Mouse (Mus musculus): Measurements from ENCODE around the gene Pirb.
"Not testable (repeated sequence)": the region's sequence is repeated elsewhere in the genome, so short reads cannot be mapped to it uniquely, and the experiment has no call there.

The Pirb gene

DNA sequence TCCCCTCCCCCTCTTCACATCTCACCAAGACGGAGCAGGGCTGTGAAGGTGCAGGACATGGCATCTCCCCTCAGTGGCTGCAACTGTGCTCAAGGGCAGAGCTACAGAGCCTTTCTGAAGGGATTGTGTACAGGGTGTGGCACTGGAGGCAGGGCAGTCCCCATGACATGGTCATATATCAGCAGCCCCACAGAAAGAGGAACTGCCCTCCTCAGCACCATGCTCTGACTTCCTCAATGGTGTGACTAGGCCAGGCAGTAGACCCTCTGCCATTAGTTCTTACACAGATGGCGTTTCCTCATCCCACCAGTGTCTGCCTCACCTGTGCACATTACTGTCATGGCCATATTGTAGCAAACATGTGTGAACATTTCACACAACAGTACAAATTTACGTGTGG is at the start of gene Pirb:
Pirb (minus strand) TSS at position 124 of the 400 bp plus-strand sequence.
- not testable (repeated sequence) for DNase-seq (ENCODE audit: low read depth)

DNA sequence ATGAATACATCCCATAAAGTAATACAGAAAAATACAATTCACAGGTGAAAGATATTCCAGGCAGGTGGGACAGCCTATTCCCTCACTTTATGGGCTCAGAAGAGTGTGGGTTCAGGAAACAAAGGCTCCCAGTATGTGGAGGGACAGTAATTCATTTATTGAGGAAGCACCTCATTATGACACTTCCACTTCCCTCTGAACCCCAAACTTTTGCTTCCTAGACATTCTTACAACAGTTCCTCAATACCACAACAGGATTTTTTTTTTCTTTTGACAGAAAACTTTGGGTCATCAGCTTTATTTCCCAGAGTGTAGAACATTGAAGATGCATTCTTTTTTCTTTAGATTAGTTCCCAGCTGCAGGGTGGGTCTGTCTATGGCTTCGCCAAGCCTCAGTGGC is 12.5 kb upstream of the Pirb start:
- not testable (repeated sequence) for DNase-seq (ENCODE audit: low read depth)

DNA sequence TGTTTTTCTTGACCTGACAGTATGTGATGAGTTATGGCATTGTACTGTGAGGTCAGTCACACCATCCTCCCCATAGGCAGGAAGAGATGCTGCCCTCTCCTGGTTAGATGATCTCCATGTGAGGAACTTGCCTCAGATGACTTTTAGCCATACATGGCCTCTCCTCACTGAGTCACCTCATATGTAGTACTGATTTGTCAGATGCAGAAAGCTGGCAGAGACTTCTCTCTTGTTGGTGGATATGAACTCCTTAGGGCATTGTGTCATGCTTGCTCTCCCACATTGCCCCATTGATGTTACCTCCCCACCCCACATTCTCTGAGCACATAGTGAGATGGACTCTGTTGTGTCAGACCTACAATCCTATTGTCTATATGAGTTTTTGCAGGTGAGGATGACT is 5.3 kb upstream of the Pirb start:
- not testable (repeated sequence) for DNase-seq (ENCODE audit: low read depth)

DNA sequence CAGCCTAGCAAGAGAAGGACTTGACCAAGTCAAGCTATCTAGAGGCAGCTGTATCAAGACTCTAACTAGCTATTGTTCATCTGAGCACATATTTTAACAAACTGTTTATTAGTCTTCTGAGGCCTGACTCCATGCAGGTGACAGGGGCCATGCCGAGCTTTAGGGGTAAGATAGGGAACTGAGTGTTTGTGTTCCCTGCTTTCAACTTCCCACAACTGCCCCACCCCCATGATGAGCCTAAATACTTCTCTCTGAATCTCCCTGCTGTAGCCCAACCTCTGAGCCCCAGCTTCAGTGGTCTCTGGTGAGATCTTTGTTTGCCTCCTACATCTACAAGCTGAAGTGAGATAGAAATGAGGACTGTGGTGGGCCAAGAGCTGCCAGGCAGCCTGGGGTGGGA is 4.9 kb downstream of the Pirb start:
- DNase-seq (ENCODE audit: low read depth) = no peak

DNA sequence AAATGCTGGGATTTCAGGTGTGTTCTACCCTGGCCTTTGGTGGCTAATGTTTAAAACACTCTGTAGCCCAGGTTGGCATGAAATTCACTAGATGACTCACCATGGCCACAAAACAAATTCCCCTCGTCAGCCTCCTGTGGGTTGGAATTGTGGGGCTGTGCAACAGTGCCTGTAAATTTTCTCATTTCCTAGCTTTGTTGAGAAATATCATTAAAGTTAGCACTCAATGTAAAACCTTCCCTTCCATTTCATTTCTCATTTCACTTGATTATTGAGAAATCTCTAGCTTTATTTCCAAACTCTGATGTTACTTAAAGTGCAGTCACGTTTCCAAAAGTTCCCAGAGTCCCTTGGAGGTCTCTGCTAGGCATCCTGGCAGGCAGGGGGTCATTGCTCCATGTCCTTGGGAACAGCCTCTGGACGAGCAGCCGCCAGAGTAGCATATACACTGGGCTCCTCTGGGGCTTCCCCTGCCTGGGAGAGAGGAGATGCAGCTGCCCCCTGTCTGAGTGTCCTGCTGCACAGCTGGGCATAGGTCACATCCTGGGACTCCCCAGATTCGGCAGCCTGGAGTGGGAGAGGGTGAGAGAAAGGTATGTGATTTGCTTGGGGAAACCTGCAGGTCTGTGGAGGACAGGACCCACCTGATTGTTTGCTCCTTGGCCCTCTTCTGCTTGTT is 7.8 kb downstream of the Pirb start:
- DNase-seq (ENCODE audit: low read depth) = peak; percentile 41

DNA sequence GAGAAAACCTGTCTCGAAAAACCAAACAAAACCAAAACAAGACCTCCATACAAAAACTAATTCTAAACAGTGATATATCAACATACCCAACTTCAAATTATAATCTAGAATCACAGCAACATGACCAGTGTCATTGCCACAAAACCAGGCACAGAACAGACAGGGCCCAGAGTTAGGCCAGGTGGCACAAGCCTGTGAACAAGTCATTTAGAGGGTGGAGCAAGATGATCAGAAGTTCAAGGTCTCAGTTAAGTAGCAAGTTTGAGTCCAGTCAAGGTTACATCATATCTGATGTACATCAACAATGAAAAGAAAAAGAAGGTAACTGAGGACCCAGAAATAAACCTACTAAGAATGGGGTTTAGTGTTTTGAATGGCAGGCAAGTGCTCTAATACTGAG is 11.2 kb downstream of the Pirb start:
- peak; percentile 61 for DNase-seq (ENCODE audit: low read depth)

DNA sequence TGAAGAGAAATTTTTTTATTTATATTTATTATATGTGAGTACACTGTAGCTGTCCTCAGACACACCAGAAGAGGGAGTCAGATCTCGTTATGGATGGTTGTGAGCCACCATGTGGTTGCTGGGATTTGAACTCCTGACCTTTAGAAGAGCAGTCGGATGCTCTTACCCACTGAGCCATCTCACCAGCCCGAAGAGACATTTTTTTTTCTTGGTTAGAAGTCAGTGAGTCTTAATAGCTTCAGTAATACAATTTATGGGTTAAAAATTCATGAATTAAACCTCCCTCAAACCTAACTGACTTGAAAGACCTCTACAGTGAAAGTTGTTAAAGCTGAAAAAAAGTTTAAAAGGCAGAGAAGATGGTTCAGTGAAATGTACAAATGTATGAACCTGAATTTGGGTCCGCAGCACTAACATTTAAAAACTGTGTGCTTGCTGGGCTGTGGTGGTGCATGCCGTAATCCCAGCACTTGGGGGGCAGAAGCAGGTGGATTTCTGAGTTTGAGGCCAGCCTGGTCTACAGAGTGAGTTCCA is 11.7 kb downstream of the Pirb start:
- peak; percentile 55 for DNase-seq (ENCODE audit: low read depth)

DNA sequence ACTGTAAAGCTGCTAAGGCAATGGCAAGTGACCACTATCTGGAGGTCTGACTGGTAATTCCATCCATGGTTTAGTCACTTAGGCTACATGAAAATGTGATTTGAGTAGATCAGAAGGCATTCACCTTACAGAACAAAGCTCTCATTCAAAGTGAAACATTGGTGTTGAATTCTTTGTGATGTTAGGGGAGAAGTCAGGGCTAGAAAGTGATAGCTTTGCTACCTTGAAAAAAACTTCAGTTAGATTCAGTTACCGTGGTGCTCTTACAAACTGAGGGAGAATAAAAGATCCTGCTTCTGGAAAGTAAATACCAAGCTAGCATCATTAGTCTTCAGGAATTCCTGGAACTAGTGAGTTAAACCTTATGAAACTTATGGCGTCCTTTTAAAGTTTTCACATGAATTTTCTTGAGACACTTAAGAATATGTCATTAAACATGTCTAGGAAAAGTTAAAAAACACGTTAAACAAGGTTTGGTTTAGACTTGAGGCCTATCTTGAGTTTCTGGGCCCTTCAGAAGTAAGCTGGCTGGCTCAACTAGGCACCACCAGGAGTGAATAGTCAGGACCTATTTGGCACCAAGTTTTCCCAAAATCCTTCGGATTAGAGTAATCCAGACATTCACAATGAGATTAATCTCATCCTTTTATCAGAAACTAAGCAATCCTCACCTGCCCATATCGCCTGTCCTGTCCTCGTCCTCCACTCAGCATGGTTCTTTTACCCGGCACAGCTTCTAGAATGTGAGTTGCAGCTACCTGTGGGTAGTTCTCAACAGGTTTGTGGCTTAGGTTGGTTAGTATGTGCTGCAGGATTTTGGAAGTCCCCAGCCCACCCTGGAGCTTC is 12.4 kb downstream of the Pirb start:
- peak; percentile 58 for DNase-seq (ENCODE audit: low read depth)

DNA sequence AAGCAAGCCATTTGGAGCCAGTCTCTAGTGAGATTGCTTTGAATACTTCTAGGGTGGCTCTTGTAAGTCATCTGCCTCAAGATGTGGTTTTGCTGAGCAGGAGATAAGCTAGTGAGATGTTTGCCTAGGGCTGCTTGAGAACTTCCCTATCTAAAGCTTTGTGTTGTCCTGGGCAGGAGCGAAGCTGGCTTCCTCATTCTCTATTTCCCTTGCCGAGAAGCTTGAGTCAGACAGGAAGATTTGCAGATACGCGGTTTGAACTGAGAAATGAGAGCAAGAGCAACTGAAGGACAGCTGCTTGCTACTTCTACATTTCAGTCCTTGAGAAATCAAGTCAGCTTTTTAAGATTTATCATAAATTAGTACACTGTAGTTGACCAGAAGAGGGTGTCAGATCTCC is 13.2 kb downstream of the Pirb start:
- DNase-seq (ENCODE audit: low read depth) = peak; percentile 97

DNA sequence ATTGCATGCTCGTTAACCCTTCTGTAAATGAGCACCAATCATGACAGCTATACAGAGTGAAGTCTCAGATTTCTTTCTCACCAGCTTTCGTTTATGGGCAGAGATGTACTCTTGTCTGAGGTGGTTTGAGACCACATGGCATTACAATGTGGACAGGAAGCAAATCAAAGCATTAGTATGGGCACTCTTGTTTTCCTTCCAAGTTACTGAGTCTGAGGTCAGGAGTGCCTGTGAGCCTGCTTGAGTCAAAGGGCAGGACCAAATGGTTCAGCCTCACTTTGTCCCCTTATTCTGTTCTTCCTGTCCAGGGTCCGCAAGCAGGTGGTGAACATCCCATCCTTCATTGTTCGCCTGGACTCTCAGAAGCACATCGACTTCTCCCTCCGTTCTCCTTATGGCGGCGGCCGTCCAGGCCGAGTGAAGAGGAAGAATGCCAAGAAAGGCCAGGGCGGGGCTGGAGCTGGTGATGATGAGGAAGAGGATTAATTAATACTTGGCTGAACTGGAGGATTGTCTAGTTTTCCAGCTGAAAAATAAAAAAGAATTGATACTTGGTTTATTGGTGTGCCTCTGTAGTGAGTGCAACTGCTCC is 13.8 kb downstream of the Pirb start:
- DNase-seq (ENCODE audit: low read depth) = peak; percentile 47

DNA sequence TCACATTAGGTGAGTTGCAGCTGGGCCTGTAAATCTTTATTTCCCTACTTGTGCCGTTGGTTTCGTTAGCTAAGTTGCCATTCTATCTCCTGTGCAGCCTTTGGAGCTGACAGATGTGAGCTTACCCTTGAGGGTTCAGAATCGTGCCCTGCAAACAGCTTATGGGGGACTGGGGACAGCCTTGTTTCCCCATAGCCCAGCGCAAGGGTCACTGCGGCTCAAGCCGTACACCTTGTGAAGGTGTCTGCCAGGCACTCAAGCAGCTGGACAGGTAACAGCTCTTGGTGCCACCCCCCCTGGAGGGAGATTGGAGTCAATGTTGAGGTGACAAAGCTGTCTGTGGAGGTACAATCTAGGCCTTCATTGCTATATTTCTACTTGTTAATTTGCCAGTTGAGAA is 14.3 kb downstream of the Pirb start:
- DNase-seq (ENCODE audit: low read depth) = no peak

DNA sequence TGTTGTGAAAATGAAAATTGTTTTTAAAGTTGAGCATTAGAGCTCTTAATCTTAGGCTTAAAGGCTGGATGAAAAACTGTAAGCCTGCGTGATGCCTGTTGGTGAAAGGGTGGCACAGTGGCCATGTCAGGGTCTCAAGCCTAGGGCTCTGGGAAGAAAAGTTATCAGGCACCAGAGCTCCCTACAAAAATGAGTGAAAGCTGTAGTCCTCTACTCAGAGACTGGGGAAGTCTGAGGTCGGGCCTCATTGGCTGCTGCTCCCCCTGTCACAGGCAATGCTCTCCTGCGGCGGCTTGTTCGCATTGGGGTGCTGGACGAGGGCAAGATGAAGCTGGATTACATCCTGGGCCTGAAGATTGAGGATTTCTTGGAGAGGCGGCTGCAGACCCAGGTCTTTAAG is 14.7 kb downstream of the Pirb start:
- DNase-seq (ENCODE audit: low read depth) = peak; percentile 36

DNA sequence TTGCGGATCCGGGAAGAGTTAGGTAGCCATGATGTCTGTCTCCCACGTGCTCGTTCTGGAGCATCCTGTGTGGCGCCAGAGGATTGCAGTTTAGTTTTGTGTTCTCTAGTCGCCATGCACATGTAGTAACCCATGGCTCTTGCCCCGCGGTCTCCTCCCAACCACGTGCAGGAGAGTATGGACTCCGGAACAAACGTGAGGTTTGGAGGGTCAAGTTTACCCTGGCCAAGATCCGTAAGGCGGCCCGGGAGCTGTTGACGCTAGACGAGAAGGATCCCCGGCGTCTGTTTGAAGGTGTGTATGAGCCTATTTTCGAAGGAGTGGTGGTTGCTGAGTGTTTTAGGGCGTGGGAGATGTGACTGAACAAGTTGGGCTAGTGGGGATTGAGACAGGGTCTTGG is 15.7 kb downstream of the Pirb start:
- DNase-seq (ENCODE audit: low read depth) = no peak

DNA sequence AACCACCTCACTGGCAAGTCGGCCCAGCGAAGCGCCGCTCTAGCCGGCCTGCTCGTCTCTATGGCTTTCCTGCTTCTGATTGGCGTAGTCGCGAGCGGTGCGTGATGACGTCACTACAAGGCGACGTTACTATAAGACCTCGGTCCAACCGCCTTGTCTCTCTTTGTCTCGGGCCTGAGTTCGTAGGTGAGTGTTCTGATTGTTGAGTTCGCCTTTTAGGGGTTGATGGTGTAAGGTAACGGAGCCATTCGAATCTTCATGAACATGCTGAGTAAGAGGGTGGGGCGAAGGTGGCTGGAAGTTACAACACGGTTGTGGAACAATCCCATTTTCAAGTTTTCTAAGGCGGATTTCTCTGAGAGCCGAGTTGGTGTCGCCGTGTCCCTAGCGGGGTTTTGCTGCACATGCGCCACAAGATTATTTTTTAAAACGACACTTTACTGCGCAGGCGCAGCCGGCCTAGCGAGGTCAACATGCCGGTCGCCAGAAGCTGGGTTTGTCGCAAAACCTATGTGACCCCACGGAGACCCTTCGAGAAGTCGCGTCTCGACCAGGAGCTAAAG is 16.2 kb downstream of the Pirb start, which contains the start of gene Rps9:
Rps9 (plus strand) TSS at position 115 of the 563 bp plus-strand sequence.
- peak; percentile 98 for DNase-seq (ENCODE audit: low read depth)

DNA sequence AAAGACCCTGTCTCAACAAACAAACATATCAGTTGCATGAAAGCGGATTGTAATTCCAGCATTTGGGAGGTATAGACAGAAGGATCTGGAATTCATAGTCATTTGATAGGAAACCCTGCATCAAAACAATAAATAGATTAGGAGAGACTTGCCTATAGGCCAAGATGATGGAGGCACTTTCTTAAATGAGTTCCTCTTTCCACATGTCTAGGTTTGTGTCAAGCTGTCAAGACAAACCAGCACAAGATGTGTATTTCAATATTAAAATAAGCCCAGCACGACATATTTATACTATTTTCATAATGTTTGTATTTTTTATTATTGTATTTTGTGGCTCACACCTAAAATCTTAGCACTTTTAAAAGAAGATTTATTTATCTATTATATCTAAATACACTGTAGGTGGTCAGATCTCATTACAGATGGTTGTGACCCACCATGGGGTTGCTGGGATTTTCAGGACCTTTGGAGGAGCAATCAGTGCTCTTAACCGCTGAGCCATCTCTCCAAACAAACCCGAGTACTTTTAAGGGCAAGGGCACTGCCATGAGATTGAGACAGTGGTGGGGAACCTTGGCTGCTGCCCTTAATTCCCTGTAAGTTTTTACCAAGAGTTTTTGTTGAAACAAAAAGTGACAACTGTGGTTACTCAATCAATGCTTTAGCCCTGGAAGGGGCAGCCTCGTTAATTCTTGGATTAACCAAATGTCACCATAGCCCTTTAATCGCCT is 16.9 kb downstream of the Pirb start:
- DNase-seq (ENCODE audit: low read depth) = peak; percentile 55

DNA sequence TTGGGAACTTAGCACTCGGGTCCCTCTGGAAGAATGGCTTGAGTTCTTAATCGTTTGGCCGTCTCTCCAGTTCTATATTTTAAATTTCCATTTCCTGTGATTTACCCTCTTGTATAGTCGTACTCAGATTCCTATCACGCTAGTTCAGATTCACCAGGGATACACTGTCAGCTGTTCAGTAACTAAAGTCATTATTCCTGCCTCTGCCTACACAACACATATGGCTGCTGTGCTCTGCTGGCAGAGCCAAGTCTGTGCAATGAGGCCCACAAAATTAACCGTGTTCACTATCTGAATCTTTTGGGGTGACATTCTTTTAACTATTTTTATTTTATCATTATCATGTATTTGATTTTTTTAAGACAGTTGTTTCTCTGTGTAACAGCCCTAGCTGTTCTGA is 21.7 kb downstream of the Pirb start:
- no peak for DNase-seq (ENCODE audit: low read depth)

DNA sequence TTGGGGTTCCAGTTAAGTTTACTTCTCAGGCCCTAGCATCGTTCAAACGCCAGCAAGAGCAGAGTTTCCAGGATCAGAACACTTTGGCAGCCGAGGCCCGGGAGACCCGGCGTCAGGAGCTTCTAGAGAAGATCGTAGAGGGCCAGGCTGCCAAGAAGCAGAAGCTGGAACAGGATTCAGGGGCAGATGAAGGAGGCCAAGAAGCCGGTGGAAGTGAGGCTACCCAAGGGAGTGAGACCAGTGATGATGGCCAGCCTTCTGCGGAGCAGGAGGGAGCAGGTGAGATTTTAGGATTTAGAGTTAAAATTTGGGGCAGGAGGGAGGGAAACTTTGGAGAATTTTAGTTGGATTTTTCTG is 25.3 kb downstream of the Pirb start:
- DNase-seq (ENCODE audit: low read depth) = not testable (repeated sequence)

DNA sequence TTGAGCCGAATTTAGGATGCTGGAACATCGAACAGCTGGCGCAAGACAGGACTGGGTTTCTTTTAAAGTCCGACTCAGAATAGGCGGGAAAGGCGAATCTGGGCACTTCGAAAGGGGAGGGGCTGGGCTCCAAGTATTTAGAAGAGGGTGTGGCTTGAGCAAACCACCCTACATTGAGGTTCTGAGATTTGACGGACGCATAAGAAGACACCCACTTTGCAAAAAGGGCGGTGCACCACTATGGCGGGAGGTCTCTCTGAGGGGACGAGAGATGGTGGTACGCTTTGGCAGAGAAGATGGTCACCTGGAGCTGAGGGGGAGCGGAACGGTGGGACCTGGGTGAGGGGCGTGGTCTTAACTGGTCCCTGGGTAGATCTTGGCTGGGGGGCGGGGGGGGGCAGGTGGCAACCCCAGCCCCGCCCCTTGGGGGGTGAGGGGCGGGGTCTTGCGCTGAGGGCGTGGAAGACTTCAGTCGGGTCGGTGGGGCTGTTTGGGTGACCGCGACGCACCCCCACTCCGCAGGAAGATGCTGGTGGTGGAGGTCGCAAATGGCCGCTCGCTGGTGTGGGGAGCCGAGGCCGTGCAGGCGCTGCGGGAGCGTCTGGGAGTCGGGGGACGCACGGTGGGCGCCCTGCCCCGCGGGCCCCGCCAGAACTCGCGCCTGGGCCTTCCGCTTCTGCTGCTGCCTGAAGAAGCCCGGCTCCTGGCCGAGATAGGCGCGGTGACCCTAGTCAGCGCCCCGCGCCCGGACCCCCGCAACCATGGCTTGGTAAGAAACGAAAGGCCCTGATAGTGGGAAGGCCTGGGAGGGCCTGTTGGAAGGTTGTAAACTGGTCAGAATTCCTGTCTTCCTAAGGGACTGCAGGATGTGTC is 25.9 kb downstream of the Pirb start:
- DNase-seq (ENCODE audit: low read depth) = peak; percentile 98

DNA sequence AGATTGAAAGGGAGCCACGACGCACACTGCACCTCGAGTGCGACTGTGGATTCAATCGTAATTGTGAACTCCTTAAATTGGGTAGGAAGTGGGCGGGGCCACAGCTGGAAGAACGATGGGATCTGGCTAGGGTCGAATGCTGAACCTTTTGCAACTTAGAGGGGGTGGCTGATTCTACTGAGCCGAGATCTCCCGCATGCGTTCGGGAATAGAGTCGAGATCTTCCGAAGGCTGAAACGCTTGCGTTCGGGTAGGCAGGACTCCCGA is 26.4 kb downstream of the Pirb start:
- DNase-seq (ENCODE audit: low read depth) = no peak

DNA sequence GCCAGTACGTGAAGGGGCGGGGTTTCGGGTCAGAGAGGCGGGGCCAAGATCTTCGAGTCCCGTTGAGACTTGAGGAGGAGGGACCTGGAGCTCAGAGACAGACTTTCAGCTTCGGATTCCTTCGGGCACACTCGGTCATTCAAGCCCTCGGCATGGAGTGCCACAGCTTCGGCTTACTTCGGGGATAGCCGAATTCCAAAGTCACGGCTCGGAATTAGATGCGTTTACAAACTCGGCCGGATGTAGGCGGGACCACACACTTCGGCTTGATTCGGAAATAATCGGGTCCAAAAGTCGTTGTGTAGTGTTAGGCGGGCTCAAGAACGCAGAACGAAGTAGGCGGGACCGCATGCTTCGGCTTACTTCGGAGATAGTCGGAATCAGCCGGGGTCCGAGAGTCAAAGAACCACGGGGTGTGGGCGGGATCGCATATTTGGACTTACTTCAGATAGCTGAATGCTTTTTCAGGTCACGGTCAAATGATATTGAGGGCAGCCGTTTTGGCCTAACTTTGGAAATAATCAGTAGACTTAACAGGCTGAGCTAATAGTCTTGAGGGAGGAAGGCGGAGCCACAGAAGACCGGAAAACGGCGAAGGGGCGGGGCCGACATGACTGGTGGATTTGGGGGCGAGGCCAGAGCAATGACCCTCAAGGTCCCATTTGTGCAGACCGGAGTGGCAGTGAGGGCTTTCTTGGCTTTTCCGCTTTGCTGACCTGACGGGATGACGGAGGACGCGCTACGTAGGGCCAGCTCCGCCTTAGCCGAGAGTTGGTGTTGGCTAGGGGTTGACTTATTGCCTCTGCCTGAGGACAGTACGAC is 27.0 kb downstream of the Pirb start, which contains the start of gene Mboat7:
Mboat7 (minus strand) TSS at position 537 of the 822 bp plus-strand sequence.
- DNase-seq (ENCODE audit: low read depth) = peak; percentile 99
